8 mouse cellular contexts compared by ENCODE assay signal in genomic region chr2:26324917-26325316, GRCm38 (mm10). TPM values are rescaled to one million over a fixed set of nuclear protein-coding genes. Genes with fewer than 3 reads are reported as not detected.
DNase-seq lines count a peak whose midpoint lies in the region; ATAC-seq and TF ChIP-seq lines count a peak whose summit lies in the region.

No protein-coding gene starts in this region.

- H3K27ac ChIP-seq in heart, embryonic 13.5 days (replicated peaks): peak overlapping the region; percentile 56
- no peak overlapping the region for H3K27ac ChIP-seq in thymus, adult 2 months (ENCODE audit: control insufficient read depth, insufficient read depth, low read length)
- H3K27ac ChIP-seq in heart, embryonic 16.5 days (ENCODE audit: low read length): peak overlapping the region; percentile 83
- no peak overlapping the region for H3K27ac ChIP-seq in hindbrain, embryonic 12.5 days

- no peak for DNase-seq in heart, postnatal 36 days
- DNase-seq in thymus, adult 2 months: peak; percentile 57
- DNase-seq in thymus, adult 18-20 months: no peak
- DNase-seq in thymus, postnatal 36 days: peak; percentile 45 to 47
- no peak for DNase-seq in spleen, adult 12 weeks (ENCODE audit: low spot score)

- 44% methylated on average over 2 of the region's 2 CpGs for WGBS in heart, embryonic 13.5 days
- 87% methylated on average over 2 of the region's 2 CpGs for WGBS in thymus, adult 2 months
- 36% methylated on average over 2 of the region's 2 CpGs for WGBS in heart, embryonic 16.5 days
- 92% methylated on average over 2 of the region's 2 CpGs for WGBS in hindbrain, embryonic 12.5 days

- TF ChIP-seq POLR2A in thymus, adult 2 months (IDR thresholded peaks at IDR 0.05; ENCODE audit: control insufficient read depth, extremely low read depth, insufficient read depth, low read length, poor library complexity): no peak

- H3K9ac ChIP-seq in heart, embryonic 13.5 days: peak overlapping the region; percentile 33; the same call in 1 of the 2 replicates
- H3K9ac ChIP-seq in heart, embryonic 16.5 days (ENCODE audit: low read length): peak overlapping the region; percentile 39; the same call in 1 of the 2 replicates
- H3K9ac ChIP-seq in hindbrain, embryonic 12.5 days: no peak overlapping the region

- no peak for ATAC-seq in heart, embryonic 13.5 days (ENCODE audit: extremely low read depth, insufficient number of reproducible peaks, low FRiP score, low TSS enrichment)
- ATAC-seq in heart, embryonic 16.5 days (replicated peaks; ENCODE audit: extremely low read depth, insufficient read depth, low FRiP score): peak; percentile 30; the same call in 1 of the 2 replicates
- ATAC-seq in hindbrain, embryonic 12.5 days (ENCODE audit: low FRiP score): no peak

- no peak overlapping the region for H3K4me2 ChIP-seq in heart, embryonic 13.5 days
- 0 out of 2 replicates have a peak overlapping the region, but pooled peaks have one; percentile 19 for H3K4me2 ChIP-seq in heart, embryonic 16.5 days (ENCODE audit: low read depth, low read length)
- no peak overlapping the region for H3K4me2 ChIP-seq in hindbrain, embryonic 12.5 days (replicated peaks)

- H3K4me1 ChIP-seq in heart, embryonic 13.5 days: peaks cover 61% of the 10 kb centered on the region
- peaks cover 13% of the 10 kb centered on the region for H3K4me1 ChIP-seq in thymus, adult 2 months (replicated peaks; ENCODE audit: control insufficient read depth, insufficient read depth, low read length)
- peaks cover 43% of the 10 kb centered on the region for H3K4me1 ChIP-seq in heart, embryonic 16.5 days (ENCODE audit: control insufficient read depth, insufficient read depth, low read length)
- H3K4me1 ChIP-seq in hindbrain, embryonic 12.5 days: peaks cover 5% of the 10 kb centered on the region

- intact Hi-C loops in heart, postnatal 36 days (cut with DNase I): loop anchor here (1.0 to 5.0 kb wide), 3 partner anchors 27 to 241 kb away; partner anchors contain the start of genes Dnlz and Inpp5e

- H3K9me3 ChIP-seq in heart, embryonic 13.5 days: no peaks in the 10 kb centered on the region
- H3K9me3 ChIP-seq in heart, embryonic 16.5 days (replicated peaks; ENCODE audit: control insufficient read depth, low read length): no peaks in the 10 kb centered on the region
- no peaks in the 10 kb centered on the region for H3K9me3 ChIP-seq in hindbrain, embryonic 12.5 days (replicated peaks)

- no peak overlapping the region for H3K4me3 ChIP-seq in heart, embryonic 13.5 days
- no peak overlapping the region for H3K4me3 ChIP-seq in thymus, adult 2 months (ENCODE audit: control insufficient read depth, insufficient read depth, low read length)
- no peak overlapping the region for H3K4me3 ChIP-seq in heart, embryonic 16.5 days (ENCODE audit: low read length)
- H3K4me3 ChIP-seq in hindbrain, embryonic 12.5 days: no peak overlapping the region

- H3K27me3 ChIP-seq in heart, embryonic 13.5 days (replicated peaks): no peaks in the 10 kb centered on the region
- H3K27me3 ChIP-seq in thymus, adult 2 months (ENCODE audit: control insufficient read depth, insufficient read depth, low read length): no peaks in the 10 kb centered on the region
- no peaks in the 10 kb centered on the region for H3K27me3 ChIP-seq in heart, embryonic 16.5 days (ENCODE audit: control insufficient read depth, insufficient read depth, low read length)
- H3K27me3 ChIP-seq in hindbrain, embryonic 12.5 days: no peaks in the 10 kb centered on the region

- H3K36me3 ChIP-seq in heart, embryonic 13.5 days: peaks cover 70% of the 10 kb centered on the region
- H3K36me3 ChIP-seq in thymus, adult 2 months (ENCODE audit: control insufficient read depth, insufficient read depth, low read length): peaks cover 11% of the 10 kb centered on the region; the same call in 1 of the 2 replicates
- peaks cover 23% of the 10 kb centered on the region for H3K36me3 ChIP-seq in heart, embryonic 16.5 days (ENCODE audit: control insufficient read depth, insufficient read depth)
- H3K36me3 ChIP-seq in hindbrain, embryonic 12.5 days: peaks cover 71% of the 10 kb centered on the region

- no peak for TF ChIP-seq CTCF in thymus, adult 2 months (IDR thresholded peaks at IDR 0.05; ENCODE audit: borderline replicate concordance, control insufficient read depth, extremely low read depth, insufficient read depth, low read length, poor library complexity)

RNA-seq across cellular contexts. Expression of gene Gpsm1, which starts 9.6 kb away (rescaled TPM):
- 37.3 TPM in 2 replicates for polyA plus RNA-seq in heart, embryonic 13.5 days (2015; fragmentation: Nextera tagmentation; extraction: Ambion mirVana)
- 100 to 1,000 TPM; 208 to 243 TPM for total RNA-seq in heart, postnatal 36 days (2021)
- 39.7 and 57.7 TPM in 2 replicates for polyA plus RNA-seq in thymus, adult 2 months (2012; rRNA removed)
- 102 and 104 TPM in 2 replicates for polyA plus RNA-seq in heart, embryonic 16.5 days (2015; fragmentation: Nextera tagmentation; extraction: Ambion mirVana)
- polyA plus RNA-seq in hindbrain, embryonic 12.5 days (2016; fragmentation: Nextera tagmentation; extraction: Ambion mirVana): 125 and 133 TPM in 2 replicates

RNA-seq across cellular contexts. Expression of gene Dnlz, which starts 27.0 kb away (rescaled TPM):
- 27.5 and 28.7 TPM in 2 replicates for polyA plus RNA-seq in heart, embryonic 13.5 days (2015; fragmentation: Nextera tagmentation; extraction: Ambion mirVana)
- 10 to 100 TPM; 21.1 to 21.4 TPM for total RNA-seq in heart, postnatal 36 days (2021)
- 31.5 and 32.0 TPM in 2 replicates for polyA plus RNA-seq in thymus, adult 2 months (2012; rRNA removed)
- polyA plus RNA-seq in heart, embryonic 16.5 days (2015; fragmentation: Nextera tagmentation; extraction: Ambion mirVana): 23.1 and 24.9 TPM in 2 replicates
- polyA plus RNA-seq in hindbrain, embryonic 12.5 days (2016; fragmentation: Nextera tagmentation; extraction: Ambion mirVana): 33.2 and 34.7 TPM in 2 replicates

RNA-seq across cellular contexts. Expression of gene Ccdc187, which starts 30.6 kb away (rescaled TPM):
- 0.10 and 0.24 TPM in 2 replicates for polyA plus RNA-seq in heart, embryonic 13.5 days (2015; fragmentation: Nextera tagmentation; extraction: Ambion mirVana)
- total RNA-seq in heart, postnatal 36 days (2021): under 1 TPM; 0.03 to 0.08 TPM
- 0.19 and 0.23 TPM in 2 replicates for polyA plus RNA-seq in thymus, adult 2 months (2012; rRNA removed)
- polyA plus RNA-seq in heart, embryonic 16.5 days (2015; fragmentation: Nextera tagmentation; extraction: Ambion mirVana): 0.10 and 0.13 TPM in 2 replicates
- polyA plus RNA-seq in hindbrain, embryonic 12.5 days (2016; fragmentation: Nextera tagmentation; extraction: Ambion mirVana): 0.31 and 0.37 TPM in 2 replicates

RNA-seq across cellular contexts. Expression of gene Card9, which starts 35.8 kb away (rescaled TPM):
- polyA plus RNA-seq in heart, embryonic 13.5 days (2015; fragmentation: Nextera tagmentation; extraction: Ambion mirVana): 0.41 and 0.62 TPM in 2 replicates
- total RNA-seq in heart, postnatal 36 days (2021): 1 to 10 TPM; 1.4 to 1.5 TPM
- 39.1 and 51.0 TPM in 2 replicates for polyA plus RNA-seq in thymus, adult 2 months (2012; rRNA removed)
- 1.0 and 1.2 TPM in 2 replicates for polyA plus RNA-seq in heart, embryonic 16.5 days (2015; fragmentation: Nextera tagmentation; extraction: Ambion mirVana)
- 0.78 and 1.1 TPM in 2 replicates for polyA plus RNA-seq in hindbrain, embryonic 12.5 days (2016; fragmentation: Nextera tagmentation; extraction: Ambion mirVana)

RNA-seq across cellular contexts. Expression of gene Snapc4, which starts 55.5 kb away (rescaled TPM):
- polyA plus RNA-seq in heart, embryonic 13.5 days (2015; fragmentation: Nextera tagmentation; extraction: Ambion mirVana): 15.7 and 18.9 TPM in 2 replicates
- 1 to 10 TPM; 8.5 to 9.3 TPM for total RNA-seq in heart, postnatal 36 days (2021)
- polyA plus RNA-seq in thymus, adult 2 months (2012; rRNA removed): 59.2 and 60.4 TPM in 2 replicates
- 14.8 and 18.5 TPM in 2 replicates for polyA plus RNA-seq in heart, embryonic 16.5 days (2015; fragmentation: Nextera tagmentation; extraction: Ambion mirVana)
- 36.2 and 37.3 TPM in 2 replicates for polyA plus RNA-seq in hindbrain, embryonic 12.5 days (2016; fragmentation: Nextera tagmentation; extraction: Ambion mirVana)

Comparison
In these comparisons a context has a peak if more than half of its experiments do, and no peak if none do; other contexts are left out.
1. DNase-seq: peak in thymus, adult 2 months (single experiment) and thymus, postnatal 36 days (2 of 2); none in heart, postnatal 36 days (0 of 2), thymus, adult 18-20 months (0 of 2) and spleen, adult 12 weeks (single experiment).
2. H3K27ac ChIP-seq: peak in heart, embryonic 13.5 days (single experiment) and heart, embryonic 16.5 days (single experiment); none in thymus, adult 2 months (single experiment) and hindbrain, embryonic 12.5 days (single experiment).